Mouse (Mus musculus) gonadal fat pad, adult 2 months (tissue): ENCODE results near the gene Prdx2. TPM values are rescaled to one million over a fixed set of nuclear protein-coding genes. Genes with fewer than 3 reads are reported as not detected.

Experiments
- DNase-seq: peaks from one replicate; pipeline ENCODE4 v3.0.0-alpha.2; 2012; ENCODE audit warnings: low read depth
- polyA plus RNA-seq: library from polyadenylated mRNA; depleted of rRNA; stranded (reverse); fragments of >200 nt; gene quantifications from 2 replicates; pipeline ENCODE4 v1.2.3, GENCODE M21; 2012

Prdx2 gene
- polyA plus RNA-seq, 1 experiment: 202 TPM

- no peak for DNase-seq
Observed at GRCm38 (mm10) chr8:84978248-84978940, 9.0 kb downstream of the Prdx2 start, which contains the start of gene Junb. Junb (minus strand) TSS chr8:84978718.

GRCm38 (mm10) chr8:84979599-84980421, 10.4 kb downstream of the Prdx2 start:
- no peak for DNase-seq

GRCm38 (mm10) chr8:84980622-84981358, 11.4 kb downstream of the Prdx2 start:
- no peak for DNase-seq

- no peak for DNase-seq
Observed at GRCm38 (mm10) chr8:84981644-84982498, 12.5 kb downstream of the Prdx2 start.

- DNase-seq: no peak
Observed at GRCm38 (mm10) chr8:84982499-84983011, 13.2 kb downstream of the Prdx2 start.

GRCm38 (mm10) chr8:84984294-84985048, 15.1 kb downstream of the Prdx2 start:
- no peak for DNase-seq

- no peak for DNase-seq
Observed at GRCm38 (mm10) chr8:84985049-84985683, 15.8 kb downstream of the Prdx2 start.

GRCm38 (mm10) chr8:84985684-84986378, 16.4 kb downstream of the Prdx2 start:
- DNase-seq: no peak

GRCm38 (mm10) chr8:84986379-84986945, 17.1 kb downstream of the Prdx2 start:
- no peak for DNase-seq

- no peak for DNase-seq
Observed at GRCm38 (mm10) chr8:84987388-84987787, 18.0 kb downstream of the Prdx2 start.

GRCm38 (mm10) chr8:84987903-84988302, 18.5 kb downstream of the Prdx2 start:
- no peak for DNase-seq

- DNase-seq: no peak
Observed at GRCm38 (mm10) chr8:84989311-84989731, 19.9 kb downstream of the Prdx2 start.

GRCm38 (mm10) chr8:84989810-84990209, 20.4 kb downstream of the Prdx2 start:
- DNase-seq: no peak

GRCm38 (mm10) chr8:84990349-84990748, 21.0 kb downstream of the Prdx2 start, which contains the start of gene Hook2:
Hook2 (plus strand) TSS chr8:84990603.
- no peak for DNase-seq

GRCm38 (mm10) chr8:84990836-84991235, 21.4 kb downstream of the Prdx2 start:
- DNase-seq: no peak

GRCm38 (mm10) chr8:84994375-84994774, 25.0 kb downstream of the Prdx2 start:
- DNase-seq: no peak

- DNase-seq: no peak
Observed at GRCm38 (mm10) chr8:84995680-84996079, 26.3 kb downstream of the Prdx2 start.

GRCm38 (mm10) chr8:84996978-84997377, 27.6 kb downstream of the Prdx2 start:
- DNase-seq: no peak
